Mouse (Mus musculus) adrenal gland, adult 2 months (tissue): ENCODE data around the gene Triml2. TPM values are rescaled to one million over a fixed set of nuclear protein-coding genes. Genes with fewer than 3 reads are reported as not detected.

ENCODE experiments used
- DNase-seq: peaks from one replicate; pipeline ENCODE4 v3.0.0; 2021
- long read RNA-seq: library from polyadenylated mRNA; stranded (forward); transcript quantifications from one replicate; pipeline ENCODE4 v2.0.0, GENCODE M21; 2021
- polyA plus RNA-seq: library from polyadenylated mRNA; depleted of rRNA; stranded (reverse); fragments of >200 nt; gene quantifications from 2 replicates; pipeline ENCODE4 v1.2.3, GENCODE M21; 2012; rRNA removed
- total RNA-seq, 2 experiments: library from RNA; stranded (reverse); gene quantifications; 2 replicates each; pipeline ENCODE4 v1.2.3; 2021

Triml2 gene
- total RNA-seq (not detected), polyA plus RNA-seq (not detected in 2 replicates)
- long read RNA-seq: 0 reads

- DNase-seq: no peak
Measured at GRCm38 (mm10) chr8:43180054-43180690, at the start of gene Triml2. Triml2 (plus strand) TSS chr8:43180541.

GRCm38 (mm10) chr8:43141386-43141785 lies 39.0 kb upstream of the Triml2 start, which contains the start of gene Triml1:
Triml1 (minus strand) TSS chr8:43141486.
- DNase-seq: no peak

- no peak for DNase-seq
Measured at GRCm38 (mm10) chr8:43149307-43149706, 31.0 kb upstream of the Triml2 start.

GRCm38 (mm10) chr8:43163255-43163654 lies 17.1 kb upstream of the Triml2 start:
- no peak for DNase-seq

- no peak for DNase-seq
Measured at GRCm38 (mm10) chr8:43164453-43164852, 15.9 kb upstream of the Triml2 start.

- DNase-seq: no peak
Measured at GRCm38 (mm10) chr8:43168083-43168482, 12.3 kb upstream of the Triml2 start.

- no peak for DNase-seq
Measured at GRCm38 (mm10) chr8:43169249-43169755, 11.0 kb upstream of the Triml2 start.

- DNase-seq: no peak
Measured at GRCm38 (mm10) chr8:43176766-43177486, 3.4 kb upstream of the Triml2 start.

- DNase-seq: no peak
Measured at GRCm38 (mm10) chr8:43178263-43178662, 2.1 kb upstream of the Triml2 start.

GRCm38 (mm10) chr8:43179189-43179588 lies 1.2 kb upstream of the Triml2 start:
- DNase-seq: no peak

- no peak for DNase-seq
Measured at GRCm38 (mm10) chr8:43182281-43182680, 1.9 kb downstream of the Triml2 start.

GRCm38 (mm10) chr8:43215554-43215953 lies 35.2 kb downstream of the Triml2 start:
- no peak for DNase-seq

GRCm38 (mm10) chr8:43243326-43243725 lies 63.0 kb downstream of the Triml2 start:
- no peak for DNase-seq

Other genes with a start within 250 kb of the Triml2 start
- not detected for gene Triml1, start 39.1 kb upstream of the Triml2 start, total RNA-seq
- not detected in 2 replicates for gene Triml1, start 39.1 kb upstream of the Triml2 start, polyA plus RNA-seq
- gene Zfp42, start 126.4 kb downstream of the Triml2 start, total RNA-seq: not detected
- not detected in 2 replicates for gene Zfp42, start 126.4 kb downstream of the Triml2 start, polyA plus RNA-seq